Mouse (Mus musculus): ENCODE results near the gene Nup98.
A peak's percentile ranks its signal among the peaks of the same experiment; 100 is the strongest.

- no peak for TF ChIP-seq CTCF (conservative IDR thresholded peaks at IDR 0.05 in 1 of 2, IDR thresholded peaks at IDR 0.05 in 1 of 2; ENCODE audit: low read depth in 2 of 2, low read length in 2 of 2)
- no peak for TF ChIP-seq EP300 (IDR thresholded peaks at IDR 0.05; ENCODE audit: low read length)
- TF ChIP-seq MYC (IDR thresholded peaks at IDR 0.05; ENCODE audit: low read depth, low read length), result no peak
- no peak for TF ChIP-seq E2F4 (IDR thresholded peaks at IDR 0.05; ENCODE audit: insufficient replicate concordance, low read depth, low read length)
- TF ChIP-seq CHD1 (IDR thresholded peaks at IDR 0.05; ENCODE audit: low read depth, low read length), result 0 out of 2 replicates have a peak, but pooled peaks have one; percentile 26
- no peak for TF ChIP-seq POLR2A (IDR thresholded peaks at IDR 0.05; ENCODE audit: low read depth, low read length)
- no peak for TF ChIP-seq TCF12 (IDR thresholded peaks at IDR 0.05; ENCODE audit: low read depth, low read length)
- TF ChIP-seq POLR2AphosphoS2 (IDR thresholded peaks at IDR 0.05; ENCODE audit: low read depth, low read length), result no peak
- TF ChIP-seq ELF1 (IDR thresholded peaks at IDR 0.05; ENCODE audit: low read depth, low read length), result no peak
These were observed 1.1 kb downstream of the Nup98 start for GRCm38 (mm10) chr7:102208806-102209363.

Measured in CH12.LX (cell line).